Comparison of ENCODE assay signal across 18 mouse cellular contexts in genomic region chr9:64566376-64566775, GRCm38 (mm10).
DNase-seq lines count a peak whose midpoint lies in the region; ATAC-seq and TF ChIP-seq lines count a peak whose summit lies in the region.
"Had no signal": no experiment of that assay in that cellular context is flagged by ENCODE, and none has a peak within 500 bp of the region (broad histone marks: within the 10 kb centered on the region; RNA-seq: fewer than 3 reads in every experiment).

No protein-coding gene starts in this region.

- no peaks in the 10 kb centered on the region for H3K36me3 ChIP-seq in midbrain, embryonic 10.5 days
- 0 out of 2 replicates have a peak, but pooled peaks cover 2% of the 10 kb centered on the region for H3K36me3 ChIP-seq in midbrain, embryonic 13.5 days
- H3K36me3 ChIP-seq in liver, embryonic 11.5 days (ENCODE audit: control insufficient read depth, insufficient read depth, low read length), result no peaks in the 10 kb centered on the region
- H3K36me3 ChIP-seq in forebrain, postnatal 0 days (ENCODE audit: insufficient read depth), result no peaks in the 10 kb centered on the region
- H3K36me3 ChIP-seq: embryonic facial prominence, embryonic 15.5 days; forebrain, embryonic 15.5 days had no signal

- H3K27me3 ChIP-seq in midbrain, embryonic 10.5 days (ENCODE audit: low read depth, poor library complexity, severe bottlenecking), result no peaks in the 10 kb centered on the region
- H3K27me3 ChIP-seq in midbrain, embryonic 13.5 days, result no peaks in the 10 kb centered on the region
- no peaks in the 10 kb centered on the region for H3K27me3 ChIP-seq in liver, embryonic 11.5 days (replicated peaks; ENCODE audit: control insufficient read depth, insufficient read depth, low read length)
- no peaks in the 10 kb centered on the region for H3K27me3 ChIP-seq in forebrain, postnatal 0 days (ENCODE audit: insufficient read depth, low read length)
- H3K27me3 ChIP-seq: embryonic facial prominence, embryonic 15.5 days; forebrain, embryonic 15.5 days had no signal

- peaks cover 39% of the 10 kb centered on the region for H3K4me1 ChIP-seq in midbrain, embryonic 10.5 days
- H3K4me1 ChIP-seq in midbrain, embryonic 13.5 days (replicated peaks), result peaks cover 22% of the 10 kb centered on the region
- H3K4me1 ChIP-seq in liver, embryonic 11.5 days (replicated peaks; ENCODE audit: control insufficient read depth, insufficient read depth, low read length), result peaks cover 36% of the 10 kb centered on the region
- no peaks in the 10 kb centered on the region for H3K4me1 ChIP-seq in forebrain, postnatal 0 days (ENCODE audit: insufficient read depth)
- H3K4me1 ChIP-seq: forebrain, embryonic 15.5 days had no signal

- H3K9ac ChIP-seq in midbrain, embryonic 13.5 days (replicated peaks), result no peak overlapping the region
- peak overlapping the region; percentile 51; the same call in 1 of the 2 replicates for H3K9ac ChIP-seq in liver, embryonic 11.5 days (ENCODE audit: low read depth, low read length)
- H3K9ac ChIP-seq in forebrain, postnatal 0 days, result no peak overlapping the region
- H3K9ac ChIP-seq: embryonic facial prominence, embryonic 15.5 days; forebrain, embryonic 15.5 days; hindbrain, embryonic 14.5 days had no signal

- 70% methylated on average over 2 of the region's 2 CpGs for WGBS in midbrain, embryonic 10.5 days
- WGBS in midbrain, embryonic 13.5 days, result 74% methylated on average over 2 of the region's 2 CpGs
- 53% methylated on average over 2 of the region's 2 CpGs for WGBS in liver, embryonic 11.5 days
- 77% methylated on average over 2 of the region's 2 CpGs for WGBS in forebrain, postnatal 0 days

- no peak for TF ChIP-seq CTCF in forebrain, postnatal 0 days (IDR thresholded peaks at IDR 0.05; ENCODE audit: low read depth)

- no peak for DNase-seq in midbrain, embryonic 10.5 days (ENCODE audit: low spot score)
- DNase-seq in liver, embryonic 11.5 days (ENCODE audit: low spot score), result no peak
- no peak for DNase-seq in adrenal gland, postnatal 14 days
- no peak for DNase-seq in forebrain, postnatal 0 days
- DNase-seq in cerebellum, adult 11-12 months, result no peak
- DNase-seq: adrenal gland, postnatal 10 days; cerebellum, adult 9-10 months; kidney, adult 11 months; lung, postnatal 14 days; right cerebral cortex, postnatal 25 days had no signal

- H3K4me3 ChIP-seq in midbrain, embryonic 10.5 days, result no peak overlapping the region
- H3K4me3 ChIP-seq in midbrain, embryonic 13.5 days (replicated peaks), result no peak overlapping the region
- no peak overlapping the region for H3K4me3 ChIP-seq in liver, embryonic 11.5 days (ENCODE audit: low read depth, low read length)
- no peak overlapping the region for H3K4me3 ChIP-seq in forebrain, postnatal 0 days (ENCODE audit: low read depth, low read length)
- H3K4me3 ChIP-seq: embryonic facial prominence, embryonic 15.5 days; forebrain, embryonic 15.5 days had no signal

- H3K4me2 ChIP-seq in midbrain, embryonic 13.5 days (replicated peaks), result no peak overlapping the region
- peak overlapping the region; percentile 39 for H3K4me2 ChIP-seq in liver, embryonic 11.5 days
- no peak overlapping the region for H3K4me2 ChIP-seq in forebrain, postnatal 0 days (ENCODE audit: low read depth)
- H3K4me2 ChIP-seq: embryonic facial prominence, embryonic 15.5 days; forebrain, embryonic 15.5 days; hindbrain, embryonic 14.5 days; midbrain, embryonic 11.5 days had no signal

- H3K27ac ChIP-seq in midbrain, embryonic 10.5 days (replicated peaks), result peak overlapping the region; percentile 38; the same call in 1 of the 2 replicates
- no peak overlapping the region for H3K27ac ChIP-seq in midbrain, embryonic 13.5 days
- peak overlapping the region; percentile 81 for H3K27ac ChIP-seq in liver, embryonic 11.5 days (ENCODE audit: low read depth, low read length)
- H3K27ac ChIP-seq in forebrain, postnatal 0 days (ENCODE audit: low read depth, low read length), result no peak overlapping the region
- H3K27ac ChIP-seq: embryonic facial prominence, embryonic 15.5 days; forebrain, embryonic 15.5 days; hindbrain, embryonic 14.5 days; kidney, postnatal 0 days had no signal

- no peak for ATAC-seq in midbrain, embryonic 13.5 days
- peak; percentile 59 for ATAC-seq in erythroid progenitor cell, adult 5-6 weeks (replicated peaks; ENCODE audit: low FRiP score, poor library complexity, severe bottlenecking)
- peak; percentile 59 for ATAC-seq in liver, embryonic 11.5 days (replicated peaks; ENCODE audit: low FRiP score)
- 0 out of 2 replicates have a peak, but pooled peaks have one; percentile 9 for ATAC-seq in megakaryocyte-erythroid progenitor cell, adult 5-6 weeks (replicated peaks; ENCODE audit: low FRiP score, low TSS enrichment, poor library complexity, severe bottlenecking)
- no peak for ATAC-seq in forebrain, postnatal 0 days
- ATAC-seq: forebrain, embryonic 15.5 days had no signal

- H3K9me3 ChIP-seq in midbrain, embryonic 10.5 days (replicated peaks), result no peaks in the 10 kb centered on the region
- 0 out of 2 replicates have a peak, but pooled peaks cover 4% of the 10 kb centered on the region for H3K9me3 ChIP-seq in midbrain, embryonic 13.5 days
- peaks cover 6% of the 10 kb centered on the region; the same call in 1 of the 2 replicates for H3K9me3 ChIP-seq in liver, embryonic 11.5 days (ENCODE audit: control insufficient read depth, low read length)
- no peaks in the 10 kb centered on the region for H3K9me3 ChIP-seq in forebrain, postnatal 0 days (ENCODE audit: low read length)
- H3K9me3 ChIP-seq: embryonic facial prominence, embryonic 15.5 days; forebrain, embryonic 15.5 days had no signal

Comparison
In these comparisons a context has a peak if more than half of its experiments do, and no peak if none do; other contexts are left out.
1. H3K27ac ChIP-seq: peak in midbrain, embryonic 10.5 days (single experiment) and liver, embryonic 11.5 days (single experiment); none in midbrain, embryonic 13.5 days (single experiment) and forebrain, postnatal 0 days (single experiment).
2. ATAC-seq: peak in erythroid progenitor cell, adult 5-6 weeks (single experiment), liver, embryonic 11.5 days (single experiment) and megakaryocyte-erythroid progenitor cell, adult 5-6 weeks (single experiment); none in midbrain, embryonic 13.5 days (single experiment) and forebrain, postnatal 0 days (single experiment).